Comparison of ENCODE assay signal across 7 mouse cellular contexts in the genomic region with DNA sequence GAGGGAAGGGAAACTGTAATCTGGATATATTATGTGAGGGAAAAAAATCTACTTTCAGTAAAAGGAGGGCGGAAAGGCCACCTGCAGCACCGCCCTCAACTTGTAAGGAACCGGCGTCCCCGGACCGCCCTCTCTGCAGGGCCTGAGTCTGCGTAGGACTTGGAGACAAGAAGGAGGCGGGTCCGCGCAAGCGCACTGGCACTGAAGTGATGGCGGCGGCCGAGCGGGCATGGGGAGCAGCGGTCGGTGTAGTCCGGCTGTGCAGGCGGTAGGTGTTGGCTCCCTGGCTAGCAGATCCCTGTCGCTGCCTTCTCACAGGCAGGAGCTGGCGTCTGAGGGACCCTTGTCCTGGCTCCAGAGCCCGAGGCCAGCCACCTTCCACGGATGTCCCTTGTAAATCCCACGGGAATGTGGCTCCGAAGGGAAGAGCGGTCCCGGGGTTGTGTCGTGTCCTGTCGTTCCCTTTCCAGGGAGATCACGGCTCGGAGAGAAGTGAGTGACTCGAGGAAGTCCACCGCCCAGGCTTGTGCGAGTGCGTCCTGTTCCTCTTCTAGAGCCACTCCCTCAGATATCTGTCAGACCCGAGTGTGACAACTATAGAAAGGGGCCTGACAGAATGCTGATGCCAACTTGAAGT. TPM values are rescaled to one million over a fixed set of nuclear protein-coding genes. Genes with fewer than 3 reads are reported as not detected.
DNase-seq lines count a peak whose midpoint lies in the region; ATAC-seq lines count a peak whose summit lies in the region.

No protein-coding gene starts in this region.

- DNase-seq in adrenal gland, postnatal 25 days: peak; percentile 98
- peak; percentile 99 for DNase-seq in heart, adult 11 months
- DNase-seq in kidney, adult 18-20 months: peak; percentile 96
- DNase-seq in limb, embryonic 11.5 days (ENCODE audit: low spot score): peak; percentile 96
- peak; percentile 97 for DNase-seq in midbrain, embryonic 14.5 days
- DNase-seq in spleen, adult 18-20 months: peak; percentile 93

- peaks cover 11% of the 10 kb centered on the region for H3K4me1 ChIP-seq in embryonic facial prominence, embryonic 12.5 days
- H3K4me1 ChIP-seq in limb, embryonic 11.5 days (ENCODE audit: control insufficient read depth, insufficient read depth, low read length): peaks cover 3% of the 10 kb centered on the region; the same call in 1 of the 2 replicates
- 0 out of 2 replicates have a peak, but pooled peaks cover 8% of the 10 kb centered on the region for H3K4me1 ChIP-seq in midbrain, embryonic 14.5 days (ENCODE audit: control insufficient read depth, insufficient read depth, low read length)

- peak overlapping the region; percentile 83 for H3K27ac ChIP-seq in embryonic facial prominence, embryonic 12.5 days
- H3K27ac ChIP-seq in limb, embryonic 11.5 days (replicated peaks; ENCODE audit: low read depth, low read length): peak overlapping the region; percentile 49; the same call in 1 of the 2 replicates
- peak overlapping the region; percentile 85 for H3K27ac ChIP-seq in midbrain, embryonic 14.5 days (replicated peaks; ENCODE audit: low read depth, low read length)

- peak overlapping the region; percentile 97 for H3K9ac ChIP-seq in embryonic facial prominence, embryonic 12.5 days
- H3K9ac ChIP-seq in limb, embryonic 11.5 days (ENCODE audit: low read length): peak overlapping the region; percentile 89
- H3K9ac ChIP-seq in midbrain, embryonic 14.5 days (replicated peaks; ENCODE audit: low read length): peak overlapping the region; percentile 95

- peak overlapping the region; percentile 95 for H3K4me3 ChIP-seq in embryonic facial prominence, embryonic 12.5 days
- peak overlapping the region; percentile 85 for H3K4me3 ChIP-seq in limb, embryonic 11.5 days (ENCODE audit: low read depth, low read length)
- H3K4me3 ChIP-seq in midbrain, embryonic 14.5 days (replicated peaks; ENCODE audit: low read depth, low read length): peak overlapping the region; percentile 88

- WGBS in embryonic facial prominence, embryonic 12.5 days: under 1% methylated on average over 36 of the region's 36 CpGs
- WGBS in limb, embryonic 11.5 days: under 1% methylated on average over 36 of the region's 36 CpGs
- WGBS in midbrain, embryonic 14.5 days: under 1% methylated on average over 36 of the region's 36 CpGs

- H3K4me2 ChIP-seq in embryonic facial prominence, embryonic 12.5 days (replicated peaks): peak overlapping the region; percentile 57
- H3K4me2 ChIP-seq in limb, embryonic 11.5 days (ENCODE audit: low read depth, severe bottlenecking): peak overlapping the region; percentile 42
- peak overlapping the region; percentile 66 for H3K4me2 ChIP-seq in midbrain, embryonic 14.5 days (ENCODE audit: low read length)

- H3K36me3 ChIP-seq in embryonic facial prominence, embryonic 12.5 days: peaks cover 10% of the 10 kb centered on the region
- H3K36me3 ChIP-seq in limb, embryonic 11.5 days (ENCODE audit: control insufficient read depth, insufficient read depth, low read length): no peaks in the 10 kb centered on the region
- H3K36me3 ChIP-seq in midbrain, embryonic 14.5 days (ENCODE audit: control insufficient read depth, insufficient read depth, low read length): peaks cover 6% of the 10 kb centered on the region; the same call in 1 of the 2 replicates

- H3K9me3 ChIP-seq in embryonic facial prominence, embryonic 12.5 days: no peaks in the 10 kb centered on the region
- H3K9me3 ChIP-seq in limb, embryonic 11.5 days (ENCODE audit: control insufficient read depth, low read length): no peaks in the 10 kb centered on the region
- H3K9me3 ChIP-seq in midbrain, embryonic 14.5 days (ENCODE audit: control insufficient read depth, low read length): no peaks in the 10 kb centered on the region

- no peaks in the 10 kb centered on the region for H3K27me3 ChIP-seq in embryonic facial prominence, embryonic 12.5 days
- no peaks in the 10 kb centered on the region for H3K27me3 ChIP-seq in limb, embryonic 11.5 days (ENCODE audit: control insufficient read depth, insufficient read depth, low read length)
- H3K27me3 ChIP-seq in midbrain, embryonic 14.5 days (ENCODE audit: control insufficient read depth, insufficient read depth, low read length): no peaks in the 10 kb centered on the region

- peak; percentile 94 for ATAC-seq in embryonic facial prominence, embryonic 12.5 days (ENCODE audit: insufficient number of reproducible peaks, insufficient read depth, low FRiP score, low TSS enrichment)
- ATAC-seq in limb, embryonic 11.5 days (ENCODE audit: insufficient number of reproducible peaks, low FRiP score, low TSS enrichment, low read depth): peak; percentile 88
- peak; percentile 94 for ATAC-seq in midbrain, embryonic 14.5 days (ENCODE audit: low FRiP score, low TSS enrichment)

RNA-seq across cellular contexts. Expression of gene Nfu1, which starts 0.8 kb away (rescaled TPM):
- 74.2 and 76.8 TPM in 2 replicates for total RNA-seq in adrenal gland, postnatal 25 days (2021)
- 98.4 and 101 TPM in 2 replicates for polyA plus RNA-seq in embryonic facial prominence, embryonic 12.5 days (2016; fragmentation: Nextera tagmentation; extraction: Ambion mirVana)
- polyA plus RNA-seq in limb, embryonic 11.5 days (2014; fragmentation: Nextera tagmentation; extraction: Ambion mirVana): 92.3 and 93.6 TPM in 2 replicates
- 130 and 158 TPM in 2 replicates for polyA plus RNA-seq in midbrain, embryonic 14.5 days (2014; fragmentation: Nextera tagmentation; extraction: Ambion mirVana)

RNA-seq across cellular contexts. Expression of gene Gfpt1, which starts 32.8 kb away (rescaled TPM):
- 37.9 and 40.4 TPM in 2 replicates for total RNA-seq in adrenal gland, postnatal 25 days (2021)
- polyA plus RNA-seq in embryonic facial prominence, embryonic 12.5 days (2016; fragmentation: Nextera tagmentation; extraction: Ambion mirVana): 23.5 and 24.2 TPM in 2 replicates
- polyA plus RNA-seq in limb, embryonic 11.5 days (2014; fragmentation: Nextera tagmentation; extraction: Ambion mirVana): 23.7 and 25.4 TPM in 2 replicates
- 27.3 and 27.8 TPM in 2 replicates for polyA plus RNA-seq in midbrain, embryonic 14.5 days (2014; fragmentation: Nextera tagmentation; extraction: Ambion mirVana)

Comparison
In these comparisons a context has a peak if more than half of its experiments do, and no peak if none do; other contexts are left out.
1. Peak in every context shown above with its lines: DNase-seq, ATAC-seq, H3K4me3 ChIP-seq and H3K27ac ChIP-seq.